Mouse (Mus musculus) cerebellum, adult 9-10 months (tissue): Measurements from ENCODE around the gene Gpr87.
"Not testable (repeated sequence)": the region's sequence is repeated elsewhere in the genome, so short reads cannot be mapped to it uniquely, and the experiment has no call there.

ENCODE experiments used
- DNase-seq: peaks from one replicate; pipeline ENCODE4 v3.0.0; 2022

Gene Gpr87

DNA sequence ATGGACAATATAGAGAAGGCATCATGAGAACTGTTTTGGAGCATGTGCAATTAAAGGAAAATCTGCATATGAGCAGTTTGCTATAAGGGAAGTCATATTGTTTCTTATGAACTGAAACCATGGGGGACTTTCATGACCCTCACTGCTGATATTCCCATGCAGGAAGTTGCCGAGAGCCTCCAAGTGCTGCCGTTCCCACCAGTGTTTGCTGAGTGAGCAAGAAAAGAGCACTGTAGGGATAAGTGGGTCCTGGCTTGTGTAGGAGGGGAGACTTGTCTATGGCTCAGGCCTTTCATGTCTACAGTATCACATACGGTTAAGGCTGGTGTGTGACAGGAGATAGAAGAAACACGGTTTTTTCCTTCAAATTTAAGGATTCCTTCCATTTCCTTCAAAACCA, 9.2 kb downstream of the Gpr87 start:
- DNase-seq: no peak

DNA sequence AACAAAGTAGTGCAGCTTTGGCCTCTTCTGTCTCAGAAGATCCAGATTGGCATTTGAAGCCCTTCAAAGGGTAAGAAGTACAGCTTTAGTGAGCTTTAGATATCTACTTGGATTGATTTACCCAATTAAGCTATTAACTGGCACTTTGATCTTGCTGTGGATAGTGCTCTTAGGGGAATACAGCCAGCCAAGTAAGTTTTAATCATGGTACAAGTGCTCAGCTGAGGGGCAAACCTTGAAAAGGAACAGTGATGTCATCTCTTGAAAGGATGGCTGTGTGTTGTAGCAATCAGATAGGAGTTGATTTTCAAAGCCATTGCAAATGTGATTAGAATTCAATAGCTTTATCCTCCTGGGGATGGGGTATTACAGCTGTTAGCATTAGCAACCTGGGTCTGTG, 12.8 kb downstream of the Gpr87 start:
- DNase-seq: no peak

DNA sequence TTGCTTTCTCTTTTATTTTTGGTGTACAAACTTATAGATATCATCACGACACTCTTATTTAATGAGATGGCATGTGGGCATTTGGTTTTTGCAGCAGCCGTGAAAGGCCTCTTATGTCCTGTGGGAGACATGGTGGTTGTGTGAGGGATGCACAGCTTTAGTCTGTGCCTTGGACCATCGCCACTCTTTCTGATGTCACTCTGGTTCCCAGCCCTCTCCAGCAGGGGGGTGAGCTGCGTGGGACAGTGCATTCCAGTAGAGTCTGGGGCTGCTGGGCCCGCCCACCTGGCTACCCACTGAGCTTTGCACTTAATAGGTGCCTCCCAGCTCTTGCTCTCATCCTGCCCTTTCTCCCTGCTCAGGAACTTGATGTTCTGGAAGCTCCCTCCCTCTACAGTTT, 13.8 kb downstream of the Gpr87 start:
- peak; percentile 52 for DNase-seq

DNA sequence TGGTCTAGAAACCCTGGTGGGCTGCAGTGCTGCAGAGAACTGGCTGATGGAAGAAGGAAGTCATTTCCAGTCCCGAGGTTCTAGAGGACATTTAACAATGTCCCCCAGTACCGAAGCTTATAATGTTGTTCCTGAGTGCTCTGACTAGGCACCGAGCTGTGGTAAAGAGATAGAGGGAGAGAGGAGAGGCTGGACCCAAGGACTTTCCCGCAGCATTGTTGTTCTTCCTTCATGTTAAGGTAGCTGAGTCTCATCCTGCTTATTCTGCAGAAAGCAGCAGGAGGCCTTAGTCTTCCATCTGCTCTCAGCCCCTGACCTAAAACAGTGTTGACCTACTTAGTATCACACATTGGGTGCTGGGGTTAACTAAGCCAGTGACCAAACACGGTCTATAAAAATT, 18.0 kb downstream of the Gpr87 start:
- DNase-seq: peak; percentile 92

DNA sequence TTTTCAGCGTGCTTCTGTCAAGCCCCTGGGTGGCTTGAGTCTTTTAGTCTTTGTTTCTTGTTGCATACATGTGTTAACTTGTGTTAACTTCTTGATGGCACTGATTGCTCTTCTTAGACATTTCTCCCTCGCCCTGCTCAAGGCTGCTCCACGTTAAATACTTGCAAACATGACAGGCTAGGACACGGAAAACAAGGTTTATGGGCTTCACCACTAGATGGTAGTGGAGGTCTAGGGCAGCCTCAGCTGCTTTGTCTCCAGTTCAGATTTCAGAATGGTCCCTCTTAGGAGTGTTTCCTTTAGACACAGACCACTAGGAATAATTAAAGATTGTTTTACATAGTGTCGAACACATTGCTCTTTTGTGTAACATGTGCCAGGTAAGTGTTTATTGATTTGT, 19.7 kb downstream of the Gpr87 start:
- DNase-seq: peak; percentile 89

DNA sequence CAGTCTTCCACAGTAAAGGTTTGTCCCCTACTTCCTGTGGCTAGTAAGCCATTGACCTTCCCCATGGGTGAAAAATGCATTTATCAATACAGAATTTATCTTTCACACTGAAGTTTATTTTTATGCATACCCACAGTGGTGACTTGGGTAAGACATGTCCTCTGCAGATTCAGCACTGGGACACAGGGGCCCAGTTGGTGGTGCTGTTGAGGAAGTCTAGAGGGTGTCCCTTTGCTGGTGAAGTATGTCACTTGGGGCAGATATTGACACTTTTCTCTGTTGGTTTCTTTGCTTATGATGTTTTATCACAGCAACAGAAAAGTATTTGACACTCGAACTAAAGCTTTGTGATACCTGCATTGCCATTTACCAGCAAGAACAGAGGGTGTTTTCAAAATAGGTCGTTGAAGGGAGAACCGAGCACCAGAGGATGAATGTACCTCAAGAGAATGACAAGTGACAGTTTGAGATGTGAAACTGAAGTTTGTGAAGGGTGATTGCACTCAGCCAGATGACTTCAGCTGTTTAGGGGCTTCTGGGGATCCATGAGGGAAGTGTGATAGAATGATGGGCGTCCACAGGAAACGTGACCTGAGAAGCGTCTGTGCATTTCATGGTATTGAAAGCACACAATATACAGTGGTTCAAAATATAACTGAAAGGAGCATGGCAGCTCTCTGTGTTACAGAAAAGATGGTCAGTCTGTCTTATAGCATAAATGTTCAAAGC, 20.3 kb downstream of the Gpr87 start:
- DNase-seq: no peak

DNA sequence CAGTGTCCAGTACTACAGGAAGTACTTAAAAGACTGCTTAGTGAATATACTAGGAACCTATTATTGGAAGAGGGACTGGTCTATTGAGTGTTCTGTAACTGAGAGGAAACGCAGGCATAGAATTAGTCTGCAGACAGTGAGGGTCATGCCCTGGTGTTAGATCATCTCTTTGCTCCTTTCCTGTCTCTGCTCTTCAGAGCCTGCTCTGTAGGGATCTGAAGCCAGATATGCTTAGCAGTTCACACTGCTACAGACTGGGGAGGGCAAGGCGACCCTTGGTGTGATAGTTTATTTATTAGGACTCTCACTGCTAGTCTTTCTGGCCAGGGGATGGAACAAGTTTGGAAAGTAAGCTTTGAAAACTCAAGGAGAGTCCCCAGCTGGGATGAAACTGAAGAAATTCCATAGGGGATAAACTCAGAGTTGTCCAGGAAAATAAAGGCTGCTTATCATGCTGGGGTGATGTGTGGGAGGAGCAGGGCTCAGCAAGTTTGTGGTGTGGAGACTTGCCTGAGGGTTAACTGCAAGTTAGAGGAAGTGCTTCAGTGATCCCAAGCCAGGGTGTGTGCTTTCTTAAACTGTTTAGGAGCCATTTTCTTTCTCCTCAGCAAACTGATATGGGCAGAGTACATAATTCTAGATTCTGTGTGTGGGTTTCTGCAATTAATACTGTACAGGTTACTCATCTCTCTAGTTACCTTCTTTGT, 24.8 kb downstream of the Gpr87 start:
- DNase-seq: no peak

DNA sequence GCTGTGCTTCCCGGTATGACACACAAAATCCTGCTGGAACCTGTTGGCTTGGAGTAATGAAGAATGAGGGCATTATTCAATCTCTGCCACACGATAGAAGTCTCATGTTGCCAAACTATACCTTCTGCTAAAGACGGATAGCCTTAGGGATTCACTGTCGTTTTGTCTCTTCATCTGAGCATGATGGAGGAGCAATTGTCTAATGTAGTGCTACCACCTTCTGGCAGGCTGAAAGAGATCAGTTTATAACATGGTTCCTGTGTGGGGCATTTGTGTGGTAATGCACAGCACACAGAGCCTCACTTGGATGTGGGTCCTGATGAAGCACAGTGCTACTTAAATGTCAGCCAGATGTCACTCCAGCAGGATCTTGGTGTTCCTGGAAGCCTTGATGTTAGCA, 25.7 kb downstream of the Gpr87 start:
- DNase-seq: no peak

DNA sequence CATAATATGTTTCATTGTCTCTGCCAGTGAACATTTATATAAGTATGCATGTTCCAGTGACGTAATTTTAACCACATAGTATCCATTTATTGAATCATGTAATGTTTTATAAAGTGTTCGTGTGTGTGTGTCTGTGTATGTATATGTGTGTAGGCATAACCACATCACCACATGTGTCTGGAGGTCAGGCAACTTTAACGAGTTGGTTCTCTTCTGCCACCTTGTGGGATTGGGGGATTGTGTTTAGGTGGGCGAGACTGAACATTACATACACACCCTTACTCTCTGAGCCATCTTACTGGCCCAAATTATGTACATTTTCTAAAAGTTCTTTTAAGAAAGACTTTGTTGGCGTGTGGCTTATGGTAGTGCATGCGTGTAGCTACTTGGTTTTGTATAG, 26.4 kb downstream of the Gpr87 start:
- no peak for DNase-seq

DNA sequence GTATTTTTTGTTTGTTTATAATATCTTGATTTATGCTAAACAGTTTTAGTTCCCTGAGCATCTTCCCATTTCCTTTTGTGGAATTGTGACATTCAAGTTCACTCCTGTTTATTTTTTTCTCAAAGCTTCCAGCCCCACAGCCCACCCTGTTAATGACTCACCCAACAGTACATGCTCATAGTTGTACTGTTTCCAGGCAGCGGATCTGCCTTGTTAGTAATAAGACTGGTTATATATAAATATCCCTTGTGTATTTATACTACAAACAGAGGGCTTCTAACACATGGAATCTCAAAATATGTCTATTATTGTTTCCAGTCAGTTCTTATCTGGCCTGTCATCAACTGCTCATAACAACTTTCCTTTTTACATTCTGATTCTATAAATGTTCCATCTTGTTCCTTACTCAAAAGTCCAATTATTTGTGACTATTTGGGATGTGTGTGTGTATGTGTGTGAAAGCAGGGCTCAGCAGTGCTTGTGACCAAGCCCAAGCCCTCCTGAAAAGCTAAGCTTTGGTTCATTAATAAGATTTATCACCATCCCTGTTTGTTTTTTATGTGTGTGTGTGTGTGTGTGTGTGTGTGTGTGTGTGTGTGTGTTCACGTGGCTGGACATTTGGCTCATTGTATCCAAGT, 27.4 kb downstream of the Gpr87 start:
- DNase-seq: no peak

DNA sequence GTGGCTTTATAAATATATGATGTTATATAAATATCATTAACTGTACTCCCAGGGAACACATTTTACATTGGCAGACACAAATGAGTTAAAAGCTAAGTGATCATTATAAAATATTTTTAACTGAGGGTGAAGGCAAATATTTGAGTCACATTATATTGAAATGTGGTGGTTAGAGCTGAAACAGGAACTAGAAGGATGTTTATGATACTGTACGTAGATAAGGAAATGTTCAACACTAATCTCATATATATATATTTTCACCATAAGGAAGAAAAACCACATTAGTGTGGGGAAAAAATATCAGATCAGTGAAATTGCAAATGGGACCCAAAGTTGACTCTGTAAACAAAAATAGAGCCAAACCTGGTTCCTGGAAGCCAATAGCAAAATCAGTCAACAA, 34.4 kb downstream of the Gpr87 start:
- no peak for DNase-seq

DNA sequence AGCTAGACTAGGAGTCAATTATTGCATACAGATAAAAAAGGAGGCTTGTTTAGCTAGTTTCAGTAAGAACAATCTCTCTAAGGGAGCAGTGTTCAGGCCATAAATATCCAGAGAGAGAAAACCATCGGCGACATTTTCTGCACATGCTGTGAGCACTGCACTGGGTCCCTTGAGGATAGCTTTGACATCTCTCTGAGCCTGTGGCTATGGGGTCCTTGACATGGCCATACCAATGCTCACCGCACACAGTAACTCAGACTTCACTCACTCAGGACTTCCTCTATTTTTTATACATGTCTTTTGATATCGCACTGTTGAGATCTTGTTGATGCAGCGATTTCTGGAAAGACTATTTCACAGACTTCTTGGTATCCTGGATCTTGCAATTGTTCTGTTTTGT, 37.9 kb downstream of the Gpr87 start:
- DNase-seq: no peak

DNA sequence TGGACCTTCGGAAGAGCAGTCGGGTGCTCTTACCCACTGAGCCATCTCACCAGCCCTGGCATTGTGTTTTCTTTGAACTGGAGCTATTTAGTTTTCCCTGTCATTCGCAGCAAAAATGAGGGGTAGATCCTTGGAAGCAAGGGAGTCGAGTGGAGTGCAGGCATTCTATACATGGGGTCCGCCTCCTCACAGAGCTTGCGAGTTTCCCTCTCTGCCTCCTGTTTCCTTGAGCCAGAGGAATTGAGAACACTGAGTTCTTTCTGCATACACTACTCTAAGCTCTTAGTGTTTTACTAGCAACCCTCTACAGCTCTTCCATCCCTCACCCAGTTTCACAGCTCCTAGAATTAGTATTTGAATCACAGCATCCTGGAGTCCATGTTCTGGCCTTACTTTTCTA, 39.5 kb downstream of the Gpr87 start:
- no peak for DNase-seq

DNA sequence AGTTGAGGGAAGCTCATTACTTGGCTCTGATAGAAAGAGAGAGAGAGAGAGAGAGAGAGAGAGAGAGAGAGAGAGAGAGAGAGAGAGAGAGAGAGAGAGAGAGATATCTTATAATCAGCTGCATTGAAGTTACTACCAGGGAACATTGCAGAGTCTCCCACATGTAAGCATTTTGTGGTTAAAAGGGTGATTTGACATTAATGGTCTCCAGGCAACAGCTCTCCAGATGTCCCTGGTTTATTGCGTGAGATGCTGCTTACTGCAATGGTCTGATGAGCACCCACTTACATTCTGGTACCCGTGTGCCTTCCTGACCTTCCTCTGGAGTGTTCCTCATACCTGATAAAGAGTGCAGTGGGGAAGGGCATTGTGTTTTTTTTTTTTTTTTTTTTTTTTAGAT, 40.0 kb downstream of the Gpr87 start:
- no peak for DNase-seq

DNA sequence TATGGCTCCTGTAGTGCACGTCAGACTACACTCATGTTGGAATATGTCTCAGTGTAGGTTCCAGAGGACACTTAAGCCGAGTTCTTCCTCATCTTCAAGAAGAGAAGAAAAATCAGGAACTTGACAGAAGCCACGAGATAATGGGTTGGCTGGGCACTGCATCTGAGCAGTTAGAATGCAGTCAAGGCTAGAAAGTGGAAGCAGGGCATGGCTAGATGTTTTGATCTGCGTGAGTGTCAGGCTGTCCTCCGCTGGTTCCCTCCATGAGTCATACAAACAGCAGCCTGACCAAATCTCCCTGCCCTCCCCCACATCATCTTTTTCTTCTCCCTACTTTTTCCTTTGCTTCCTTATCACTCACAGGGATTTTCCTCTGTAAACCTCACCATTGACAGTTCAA, 41.5 kb downstream of the Gpr87 start, which contains the start of gene P2ry14:
P2ry14 (minus strand) TSS at position 195 of the 400 bp plus-strand sequence.
- DNase-seq: no peak

DNA sequence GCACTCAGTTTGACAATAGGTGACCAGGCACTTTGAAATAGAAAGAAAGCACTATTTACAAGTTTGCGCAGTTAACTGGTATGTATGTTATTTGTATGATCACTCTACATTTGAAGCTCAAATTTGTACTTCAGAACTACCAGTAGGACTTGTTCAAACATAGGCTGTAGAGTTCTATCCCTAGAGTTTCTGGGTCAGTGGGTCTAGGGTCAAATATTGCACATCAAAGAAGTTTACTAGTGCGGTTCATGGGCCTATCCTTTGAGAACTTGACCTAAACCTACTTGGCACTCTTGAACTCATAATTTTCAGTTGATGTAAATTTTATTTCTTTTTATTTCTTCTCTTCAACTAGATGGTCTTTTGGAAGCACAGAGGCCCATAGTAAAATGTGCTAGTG, 44.3 kb downstream of the Gpr87 start:
- DNase-seq: no peak

DNA sequence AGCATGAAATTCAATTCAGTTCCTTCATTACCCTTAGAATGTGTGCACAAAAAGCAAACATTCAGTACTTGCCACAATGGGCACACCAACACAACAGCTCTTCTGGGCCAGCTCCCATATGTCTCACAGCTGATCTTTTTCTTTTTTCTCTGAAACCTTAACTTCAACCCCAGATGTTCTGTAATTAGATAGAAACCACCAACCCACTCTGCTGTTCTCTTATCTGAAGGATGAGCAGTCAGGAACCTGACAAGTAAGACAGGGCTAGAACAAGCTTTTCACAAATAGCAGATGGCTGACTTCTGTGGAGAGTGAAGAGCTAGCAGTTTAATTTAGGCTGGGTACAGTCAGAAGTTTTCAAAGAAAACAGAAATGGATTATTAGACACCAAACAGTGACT, 45.3 kb downstream of the Gpr87 start:
- no peak for DNase-seq

DNA sequence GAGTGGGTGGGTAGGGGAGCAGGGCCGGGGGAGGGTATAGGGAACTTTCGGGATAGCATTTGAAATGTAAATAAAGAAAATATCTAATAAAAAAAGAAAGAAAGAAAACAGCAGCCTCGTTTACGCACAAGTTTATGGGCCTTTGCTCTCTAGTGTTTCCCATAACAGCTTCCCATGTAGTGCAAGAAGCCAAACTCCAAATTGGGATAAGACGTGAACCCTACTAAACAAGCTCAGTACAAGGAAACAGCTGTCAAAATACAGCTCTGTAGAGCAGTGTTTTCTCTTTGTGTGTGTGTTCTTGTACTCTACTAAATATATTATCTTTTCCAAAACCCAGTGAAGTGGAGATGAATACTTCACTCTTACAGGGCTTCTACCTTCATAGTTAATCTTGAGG, 49.7 kb downstream of the Gpr87 start:
- DNase-seq: no peak

DNA sequence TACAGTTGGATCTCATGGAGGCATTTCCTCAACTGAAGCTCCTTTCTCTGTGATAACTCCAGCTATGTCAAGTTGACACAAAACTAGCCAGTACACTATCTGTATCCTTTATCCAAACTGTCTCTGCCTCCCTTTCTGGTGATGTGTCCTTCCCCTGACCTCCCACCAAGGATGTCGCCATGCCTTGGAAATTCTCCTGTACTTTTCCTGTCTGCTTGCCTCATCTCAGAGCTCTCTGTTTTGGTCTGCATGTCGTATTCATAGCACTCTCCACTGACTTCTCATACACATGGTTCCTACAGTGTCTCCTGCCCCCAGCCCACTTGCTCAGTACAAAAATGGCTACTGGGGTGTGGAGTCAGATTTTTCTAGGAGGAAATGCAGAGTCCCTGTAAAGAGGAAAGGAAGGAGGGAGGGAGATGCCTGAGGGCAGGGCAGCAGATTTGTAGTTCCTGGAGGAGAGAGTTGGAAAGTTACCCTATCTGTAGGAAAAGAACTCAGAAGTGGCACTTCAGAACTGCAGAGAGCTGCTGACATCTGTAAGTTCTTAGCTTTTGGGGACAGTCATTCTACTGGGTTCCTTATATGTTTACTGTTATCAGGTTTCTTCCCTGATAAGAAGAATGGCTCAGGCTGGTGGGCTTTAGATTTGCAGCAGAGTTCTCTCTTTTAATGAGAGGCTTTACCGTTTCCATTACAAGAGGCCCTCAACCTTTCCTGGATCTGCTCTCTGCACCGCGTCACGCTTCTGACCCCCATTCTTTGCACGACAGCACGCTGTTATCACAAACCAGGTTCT, 53.2 kb downstream of the Gpr87 start:
- DNase-seq: no peak

DNA sequence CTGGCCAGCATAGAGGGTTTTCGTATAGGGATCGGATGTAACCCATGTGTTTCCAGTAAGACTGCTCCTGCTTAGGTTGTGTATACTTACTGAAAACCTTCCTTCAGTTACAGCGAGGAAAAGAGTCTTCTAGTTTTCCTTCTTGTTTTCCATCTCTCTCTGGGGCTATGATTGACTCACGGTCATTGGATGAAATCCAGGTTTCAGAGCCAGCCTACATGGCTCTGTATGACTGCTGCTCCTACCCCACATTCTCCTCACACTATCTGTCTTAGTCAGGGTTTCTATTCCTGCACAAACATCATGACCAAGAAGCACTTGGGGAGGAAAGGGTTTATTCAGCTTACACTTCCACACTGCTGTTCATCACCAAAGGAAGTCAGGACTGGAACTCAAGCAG, 54.0 kb downstream of the Gpr87 start:
- DNase-seq: not testable (repeated sequence)

DNA sequence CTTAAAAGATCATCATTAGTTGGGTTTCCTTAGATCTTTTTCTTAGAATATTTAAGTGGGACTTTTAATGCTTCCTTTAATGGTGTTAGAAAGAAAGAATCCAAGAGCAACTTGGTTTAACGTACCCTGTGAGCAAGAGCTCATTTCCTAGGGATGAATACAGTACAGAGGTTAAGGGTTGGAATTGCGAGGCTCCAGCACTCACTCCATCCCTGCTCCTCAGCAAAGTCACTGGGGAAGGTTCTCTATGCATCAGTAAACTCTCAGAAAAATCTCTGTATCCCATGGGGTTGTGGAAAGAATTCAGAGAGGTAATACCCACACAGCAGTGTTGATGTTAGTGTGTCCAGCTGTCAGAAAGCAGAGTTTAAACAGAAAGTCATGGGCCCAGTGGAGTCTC, 54.8 kb downstream of the Gpr87 start:
- DNase-seq: no peak

DNA sequence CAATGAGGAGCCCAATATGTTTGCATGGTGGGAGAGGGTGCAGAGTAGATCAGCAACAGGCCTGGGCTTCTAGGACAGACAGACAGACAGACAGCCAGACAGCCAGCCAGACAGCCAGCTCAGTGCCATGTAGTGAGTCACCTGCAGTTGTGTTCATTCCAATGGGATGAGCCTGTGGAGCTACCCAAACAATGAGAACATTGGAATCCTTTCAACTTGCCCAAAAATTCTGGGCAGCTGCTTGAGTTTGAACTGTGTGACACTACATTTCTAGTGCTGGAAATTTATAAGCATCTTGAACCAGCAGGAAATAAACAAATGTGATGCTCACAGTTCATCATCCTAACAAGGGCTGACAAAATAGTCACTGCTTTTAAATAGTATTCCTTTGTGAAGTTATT, 55.3 kb downstream of the Gpr87 start:
- no peak for DNase-seq

DNA sequence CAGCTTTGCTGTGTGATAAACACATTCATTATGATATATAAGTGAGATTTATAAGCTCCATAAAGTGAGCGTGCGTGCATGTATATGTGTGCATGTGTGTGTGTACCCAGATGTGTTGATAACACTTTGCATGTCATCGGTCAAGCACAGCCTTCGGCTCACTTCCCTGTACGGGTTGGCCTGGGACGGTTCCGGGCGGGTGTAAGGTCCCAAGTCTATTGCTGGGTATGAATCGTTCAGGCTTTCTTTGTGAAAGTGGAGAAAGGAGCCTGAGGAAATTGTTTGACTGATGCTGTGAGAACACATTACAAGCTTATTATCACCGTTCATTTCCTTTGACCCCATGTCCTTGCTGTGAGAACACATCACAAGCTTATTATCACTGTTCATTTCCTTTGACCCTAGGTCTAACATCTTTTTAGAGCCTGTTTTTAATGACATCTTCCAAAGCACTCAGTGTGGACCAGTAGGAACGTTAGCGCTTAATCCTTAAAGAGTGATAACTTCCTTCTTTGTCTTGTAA, 55.9 kb downstream of the Gpr87 start:
- no peak for DNase-seq
